Mouse (Mus musculus) megakaryocyte, embryonic 14.5 days (primary cell): ENCODE data around the gene Ercc8. TPM values are rescaled to one million over a fixed set of nuclear protein-coding genes. Genes with fewer than 3 reads are reported as not detected.

ENCODE experiments used
- H3K27me3 ChIP-seq: replicated peaks from 2 replicates; pipeline ENCODE3; 2012; ENCODE audit warnings: inconsistent platforms
- H3K36me3 ChIP-seq: replicated peaks from 2 replicates; pipeline ENCODE3; 2012; ENCODE audit warnings: low read length, inconsistent platforms, mixed read lengths
- H3K4me1 ChIP-seq: 2 replicates; pipeline ENCODE4 v1.6.1; 2012; ENCODE audit warnings: inconsistent platforms
- H3K4me3 ChIP-seq: replicated peaks from 2 replicates; pipeline ENCODE3; 2012; ENCODE audit warnings: moderate library complexity, mild to moderate bottlenecking, inconsistent platforms
- H3K9me3 ChIP-seq: 2 replicates; pipeline ENCODE4 v1.6.1; 2012; ENCODE audit warnings: inconsistent platforms
- FLI1 ChIP-seq: IDR thresholded peaks from 2 replicates; pipeline ENCODE4 v1.6.1; 2012; ENCODE audit warnings: low read length, inconsistent platforms, mixed read lengths
- GATA1 ChIP-seq: IDR thresholded peaks from 3 replicates; pipeline ENCODE4 v1.6.1; 2012; ENCODE audit warnings: mixed read lengths, low read length, inconsistent platforms, borderline replicate concordance
- polyA plus RNA-seq: library from polyadenylated mRNA; stranded (reverse); fragments of >175 nt; gene quantifications from 2 replicates; pipeline ENCODE4 v1.2.3, GENCODE M21; 2012; ENCODE audit warnings: low replicate concordance; ENCODE audit not compliant: insufficient read depth

Ercc8 gene
- polyA plus RNA-seq, 1 experiment = 1.00 TPM

- TF ChIP-seq FLI1 (no peak), GATA1 (no peak)
- Histone ChIP-seq H3K36me3 (peaks cover 12% of the 10 kb centered on the region), H3K9me3 (no peaks in the 10 kb centered on the region), H3K4me1 (peaks cover 23% of the 10 kb centered on the region), H3K27me3 (no peaks in the 10 kb centered on the region), H3K4me3 (no peak overlapping the region)
Observed at GRCm38 (mm10) chr13:108157156-108157555, 1.4 kb upstream of the Ercc8 start.

GRCm38 (mm10) chr13:108157732-108158464 is 633 bp upstream of the Ercc8 start:
- Histone ChIP-seq H3K9me3 (no peaks in the 10 kb centered on the region), H3K4me1 (peaks cover 23% of the 10 kb centered on the region)

GRCm38 (mm10) chr13:108159241-108159575 is 677 bp downstream of the Ercc8 start:
- TF ChIP-seq GATA1 (no peak), FLI1 (no peak)
- Histone ChIP-seq H3K36me3 (peaks cover 21% of the 10 kb centered on the region), H3K27me3 (no peaks in the 10 kb centered on the region), H3K9me3 (no peaks in the 10 kb centered on the region), H3K4me1 (peaks cover 23% of the 10 kb centered on the region), H3K4me3 (peak overlapping the region; percentile 95)

More at GRCm38 (mm10) chr13:108157732-108158464, 633 bp upstream of the Ercc8 start:
- Histone ChIP-seq H3K27me3 (no peaks in the 10 kb centered on the region), H3K4me3 (peak overlapping the region; percentile 95), H3K36me3 (peaks cover 14% of the 10 kb centered on the region)
- TF ChIP-seq GATA1 (no peak), FLI1 (no peak)

- H3K4me1 ChIP-seq = peaks cover 23% of the 10 kb centered on the region
- H3K9me3 ChIP-seq = no peaks in the 10 kb centered on the region
- TF ChIP-seq FLI1 (no peak), GATA1 (no peak)
- H3K27me3 ChIP-seq = no peaks in the 10 kb centered on the region
- peak overlapping the region; percentile 77 for H3K4me3 ChIP-seq
- H3K36me3 ChIP-seq = peaks cover 21% of the 10 kb centered on the region
Observed at GRCm38 (mm10) chr13:108159963-108160362, 1.4 kb downstream of the Ercc8 start.

- Histone ChIP-seq H3K9me3 (no peaks in the 10 kb centered on the region), H3K4me1 (peaks cover 17% of the 10 kb centered on the region), H3K36me3 (peaks cover 30% of the 10 kb centered on the region), H3K4me3 (no peak overlapping the region), H3K27me3 (no peaks in the 10 kb centered on the region)
- TF ChIP-seq FLI1 (no peak), GATA1 (no peak)
Observed at GRCm38 (mm10) chr13:108163912-108164311, 5.4 kb downstream of the Ercc8 start.

GRCm38 (mm10) chr13:108164621-108165020 is 6.1 kb downstream of the Ercc8 start:
- no peak overlapping the region for H3K4me3 ChIP-seq
- TF ChIP-seq FLI1 (no peak), GATA1 (no peak)
- H3K9me3 ChIP-seq = no peaks in the 10 kb centered on the region
- H3K4me1 ChIP-seq = peaks cover 17% of the 10 kb centered on the region
- H3K27me3 ChIP-seq = no peaks in the 10 kb centered on the region
- peaks cover 36% of the 10 kb centered on the region for H3K36me3 ChIP-seq

- Histone ChIP-seq H3K27me3 (no peaks in the 10 kb centered on the region), H3K36me3 (peaks cover 59% of the 10 kb centered on the region), H3K4me1 (peaks cover 26% of the 10 kb centered on the region), H3K9me3 (no peaks in the 10 kb centered on the region), H3K4me3 (no peak overlapping the region)
- TF ChIP-seq GATA1 = no peak
- TF ChIP-seq FLI1 = no peak
Observed at GRCm38 (mm10) chr13:108170002-108170401, 11.5 kb downstream of the Ercc8 start.

- peaks cover 64% of the 10 kb centered on the region for H3K36me3 ChIP-seq
- H3K9me3 ChIP-seq = no peaks in the 10 kb centered on the region
- no peaks in the 10 kb centered on the region for H3K27me3 ChIP-seq
- no peak for TF ChIP-seq GATA1
- peaks cover 26% of the 10 kb centered on the region for H3K4me1 ChIP-seq
- H3K4me3 ChIP-seq = no peak overlapping the region
Observed at GRCm38 (mm10) chr13:108170511-108170910, 12.0 kb downstream of the Ercc8 start.

GRCm38 (mm10) chr13:108179618-108180017 is 21.1 kb downstream of the Ercc8 start:
- H3K27me3 ChIP-seq = no peaks in the 10 kb centered on the region
- TF ChIP-seq FLI1 (no peak), GATA1 (no peak)
- H3K4me3 ChIP-seq = no peak overlapping the region
- H3K36me3 ChIP-seq = peaks cover 76% of the 10 kb centered on the region
- peaks cover 23% of the 10 kb centered on the region for H3K4me1 ChIP-seq
- no peaks in the 10 kb centered on the region for H3K9me3 ChIP-seq

- Histone ChIP-seq H3K4me3 (no peak overlapping the region), H3K36me3 (peaks cover 78% of the 10 kb centered on the region), H3K4me1 (peaks cover 29% of the 10 kb centered on the region), H3K9me3 (no peaks in the 10 kb centered on the region), H3K27me3 (no peaks in the 10 kb centered on the region)
- TF ChIP-seq GATA1 (no peak), FLI1 (no peak)
Observed at GRCm38 (mm10) chr13:108180821-108181220, 22.3 kb downstream of the Ercc8 start.
